Mouse (Mus musculus) macrophage (primary cell): Measurements from ENCODE around the gene Oas3. TPM values are rescaled to one million over a fixed set of nuclear protein-coding genes. Genes with fewer than 3 reads are reported as not detected.

ENCODE experiments used
- H3K27ac ChIP-seq: fragments of 350-480 bp; formaldehyde crosslinking; 2 replicates; pipeline ENCODE4 v1.9.0; 2021
- H3K36me3 ChIP-seq: fragments of 350-480 bp; formaldehyde crosslinking; 2 replicates; pipeline ENCODE4 v1.9.0; 2021; ENCODE audit errors: inconsistent target
- H3K4me3 ChIP-seq: fragments of 350-480 bp; formaldehyde crosslinking; 2 replicates; pipeline ENCODE4 v1.9.0; 2021; ENCODE audit errors: inconsistent target
- H3K79me2 ChIP-seq: fragments of 350-480 bp; formaldehyde crosslinking; 2 replicates; pipeline ENCODE4 v1.9.0; 2021; ENCODE audit errors: inconsistent target
- WGBS: methylation state at CpG from one replicate; pipeline ENCODE4 v1.1.7; 2026; ENCODE audit warnings: inconsistent platforms; ENCODE audit not compliant: missing documents; 5-methylcytosine and 5-hydroxymethylcytosine counted together
- polyA plus RNA-seq: library from polyadenylated mRNA; stranded (reverse); fragments of 250-400 nt; gene quantifications from 3 replicates; pipeline ENCODE4 v1.2.4, GENCODE M21; 2018; ENCODE audit warnings: inconsistent platforms

Oas3 gene
- polyA plus RNA-seq, 1 experiment from 2014 or later = 41.1 TPM

- WGBS = 88% methylated on average over 1 of the region's 1 CpGs
- Histone ChIP-seq H3K36me3 (peaks cover 75% of the 10 kb centered on the region), H3K27ac (no peak overlapping the region), H3K79me2 (no peaks in the 10 kb centered on the region), H3K4me3 (no peak overlapping the region)
Observed at GRCm38 (mm10) chr5:120732740-120733139, 44.7 kb downstream of the Oas3 start.

DNA sequence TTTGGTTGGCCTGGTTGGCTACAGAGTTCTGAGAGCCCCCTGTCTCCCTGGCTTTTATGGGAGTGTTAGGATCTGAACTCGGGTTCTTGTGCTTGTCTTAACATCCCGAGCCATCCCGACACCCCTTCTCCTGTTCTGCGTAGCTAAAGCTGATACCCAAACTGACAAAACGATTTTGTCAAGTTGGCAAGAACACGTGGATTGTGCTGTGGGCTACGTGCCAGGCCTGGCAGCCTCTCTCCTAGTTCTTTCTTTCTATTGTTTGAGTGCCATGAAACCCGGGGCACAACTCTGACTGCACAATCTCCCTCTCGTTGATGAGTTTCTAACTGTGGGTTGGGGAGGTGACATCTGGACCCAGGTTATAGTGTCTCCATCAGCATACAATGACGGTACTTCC, 48.1 kb downstream of the Oas3 start:
- Histone ChIP-seq H3K27ac (no peak overlapping the region), H3K79me2 (no peaks in the 10 kb centered on the region), H3K36me3 (peaks cover 40% of the 10 kb centered on the region), H3K4me3 (no peak overlapping the region)
- 78% methylated on average over 10 of the region's 10 CpGs for WGBS

DNA sequence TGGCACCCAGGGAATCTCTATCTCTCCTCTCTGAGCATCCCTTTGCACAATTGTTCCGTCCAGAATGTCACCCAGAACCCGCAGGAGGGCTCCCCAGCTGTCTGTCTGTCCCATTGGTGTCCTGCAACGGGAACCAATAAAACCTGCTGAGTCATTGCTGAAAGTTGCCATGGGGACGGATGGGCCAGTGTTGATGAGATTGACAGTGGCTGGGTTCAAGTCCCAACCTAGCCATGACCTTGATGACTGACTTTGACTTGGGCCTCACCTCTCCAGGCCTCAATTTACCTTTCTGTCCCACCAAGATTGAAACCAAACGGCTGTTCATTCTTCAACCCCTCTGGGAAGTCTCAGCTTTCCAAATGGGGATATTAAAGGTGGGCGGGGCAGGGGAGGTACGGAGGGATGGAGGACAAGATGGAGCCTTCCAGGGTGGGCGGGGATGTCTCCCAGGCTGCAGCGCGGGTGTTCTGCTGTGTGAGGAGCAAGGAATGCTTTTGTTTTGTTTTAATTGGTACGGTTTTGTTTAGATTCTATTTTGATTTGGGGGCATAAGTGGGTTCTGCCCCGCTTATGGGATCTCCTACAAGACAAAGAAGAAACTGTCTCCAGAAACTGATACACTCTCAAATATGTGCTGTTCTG, 51.5 kb downstream of the Oas3 start:
- no peaks in the 10 kb centered on the region for H3K79me2 ChIP-seq
- no peak overlapping the region for H3K27ac ChIP-seq
- 60% methylated on average over 12 of the region's 12 CpGs for WGBS
- no peak overlapping the region for H3K4me3 ChIP-seq
- H3K36me3 ChIP-seq = peaks cover 7% of the 10 kb centered on the region; the same call in 1 of the 2 replicates

DNA sequence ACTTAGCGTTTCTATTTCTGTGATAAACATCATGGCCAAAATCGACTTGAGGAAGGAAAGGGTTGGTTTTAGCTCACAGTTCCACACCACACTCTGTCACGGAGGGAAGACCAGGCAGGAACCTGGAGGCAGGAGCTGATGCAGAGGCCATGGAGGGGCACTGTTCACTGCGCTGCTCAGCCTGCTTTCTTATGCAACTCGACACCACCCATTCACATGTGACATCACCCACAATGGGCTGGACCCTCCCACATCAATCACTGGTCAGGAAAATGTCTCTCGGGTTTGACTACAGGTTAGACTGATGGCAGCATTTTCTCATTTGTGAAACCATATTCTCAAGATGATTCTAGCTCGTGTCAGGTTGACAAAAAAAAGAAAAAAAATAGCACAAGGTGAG, 56.5 kb downstream of the Oas3 start:
- Histone ChIP-seq H3K36me3 (no peaks in the 10 kb centered on the region), H3K4me3 (no peak overlapping the region), H3K79me2 (no peaks in the 10 kb centered on the region), H3K27ac (no peak overlapping the region)
- 47% methylated on average over 7 of the region's 7 CpGs for WGBS

GRCm38 (mm10) chr5:120718600-120719378, 58.7 kb downstream of the Oas3 start:
- H3K4me3 ChIP-seq = no peak overlapping the region
- WGBS = 70% methylated on average over 13 of the region's 15 CpGs
- H3K36me3 ChIP-seq = no peaks in the 10 kb centered on the region
- H3K79me2 ChIP-seq = no peaks in the 10 kb centered on the region
- no peak overlapping the region for H3K27ac ChIP-seq

DNA sequence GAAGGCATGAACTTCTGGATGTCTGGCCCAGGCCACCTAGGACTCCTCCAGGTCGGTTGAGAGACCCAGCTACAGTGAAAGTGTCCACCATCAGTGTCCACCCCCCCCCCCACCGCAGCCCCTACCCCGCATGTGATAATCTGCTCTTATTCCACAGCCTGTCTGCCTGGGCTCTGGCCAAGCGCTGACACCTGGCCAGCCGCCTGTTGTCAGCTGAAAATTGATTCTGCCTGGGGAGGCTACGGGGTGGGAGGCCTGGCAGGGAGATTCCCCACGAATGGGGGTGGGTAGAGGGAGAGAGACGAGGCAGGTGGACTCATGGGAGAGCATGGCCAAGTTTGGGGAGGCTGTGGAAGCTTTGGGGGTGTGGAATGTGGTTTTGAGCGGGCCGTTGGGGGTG, 60.3 kb downstream of the Oas3 start:
- H3K4me3 ChIP-seq = no peak overlapping the region
- H3K27ac ChIP-seq = no peak overlapping the region
- 75% methylated on average over 10 of the region's 10 CpGs for WGBS
- no peaks in the 10 kb centered on the region for H3K36me3 ChIP-seq
- no peaks in the 10 kb centered on the region for H3K79me2 ChIP-seq

GRCm38 (mm10) chr5:120714314-120714713, 63.1 kb downstream of the Oas3 start:
- Histone ChIP-seq H3K4me3 (no peak overlapping the region), H3K79me2 (no peaks in the 10 kb centered on the region), H3K27ac (no peak overlapping the region), H3K36me3 (no peaks in the 10 kb centered on the region)
- 5% methylated on average over 16 of the region's 16 CpGs for WGBS

DNA sequence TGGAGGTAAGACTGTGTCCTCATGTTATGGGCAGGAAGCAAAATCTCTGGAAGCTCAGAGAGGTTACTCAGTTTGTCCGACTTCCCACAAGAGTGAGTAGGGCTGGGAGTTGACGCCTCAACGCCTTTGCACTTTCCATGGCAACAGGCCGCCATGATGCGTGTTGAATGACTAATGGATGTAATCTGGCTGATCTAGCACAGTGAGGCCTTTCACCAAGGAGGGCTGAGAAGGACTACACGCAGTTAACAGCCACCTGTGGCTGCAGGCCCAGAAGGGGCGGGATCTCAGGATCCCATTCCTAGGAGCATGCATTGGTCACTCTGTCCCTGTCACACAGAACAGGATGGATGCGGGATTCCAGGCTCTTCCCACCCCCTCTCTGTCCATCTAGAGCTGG, 64.7 kb downstream of the Oas3 start:
- no peak overlapping the region for H3K27ac ChIP-seq
- H3K79me2 ChIP-seq = no peaks in the 10 kb centered on the region
- WGBS = 91% methylated on average over 8 of the region's 8 CpGs
- H3K36me3 ChIP-seq = no peaks in the 10 kb centered on the region
- no peak overlapping the region for H3K4me3 ChIP-seq

DNA sequence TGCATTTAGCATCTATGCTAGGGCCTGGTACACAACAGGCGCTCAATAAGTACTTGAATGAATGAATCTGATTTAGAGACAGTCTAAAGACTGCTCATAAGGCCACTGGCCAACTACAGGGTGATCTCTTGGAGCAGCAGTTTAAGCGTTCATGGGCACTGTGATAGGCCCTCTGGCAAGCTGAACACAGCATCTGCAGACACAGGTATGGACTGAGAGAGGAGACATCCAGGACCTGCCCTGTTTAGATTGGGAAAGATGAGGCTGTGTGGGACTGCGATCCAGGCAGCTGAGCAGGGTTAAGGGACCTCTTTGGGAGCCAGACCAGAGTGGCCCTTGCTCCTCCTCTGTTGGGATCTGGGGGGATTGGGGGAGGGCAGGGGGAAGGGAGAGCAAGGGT, 65.6 kb downstream of the Oas3 start, which contains the start of gene Dtx1:
Gene Dtx1, minus strand, starts transcription at position 101 of the 400 bp plus-strand sequence.
- H3K4me3 ChIP-seq = no peak within 1 kb of the TSS
- H3K36me3 ChIP-seq = no peaks in the 10 kb centered on the region
- H3K79me2 ChIP-seq = no peaks in the 10 kb centered on the region
- no peak within 1 kb of the TSS for H3K27ac ChIP-seq
- 48% methylated on average over 3 of the region's 3 CpGs for WGBS

DNA sequence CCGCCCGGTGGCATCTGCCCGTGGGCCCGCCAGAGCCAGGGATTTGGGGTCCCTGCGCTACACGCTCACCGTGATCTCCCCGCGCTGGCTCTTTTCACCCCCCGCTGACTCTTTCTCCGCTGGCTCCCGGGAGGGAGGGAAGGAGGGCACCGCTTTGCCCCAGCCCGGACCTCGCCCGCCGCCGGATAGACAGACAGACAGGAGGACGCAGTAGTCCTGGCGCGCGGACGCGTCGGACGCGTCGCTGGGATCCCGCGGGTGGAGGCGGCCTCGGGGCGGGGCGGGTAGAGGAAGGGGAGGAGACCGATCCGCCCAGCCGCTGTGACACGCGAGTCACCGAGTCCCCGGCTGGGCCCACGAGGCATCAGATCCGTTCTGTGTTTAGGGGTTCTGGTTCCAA, 66.0 kb downstream of the Oas3 start:
- H3K4me3 ChIP-seq = no peak overlapping the region
- no peaks in the 10 kb centered on the region for H3K79me2 ChIP-seq
- under 1% methylated on average over 43 of the region's 43 CpGs for WGBS
- no peak overlapping the region for H3K27ac ChIP-seq
- H3K36me3 ChIP-seq = no peaks in the 10 kb centered on the region

DNA sequence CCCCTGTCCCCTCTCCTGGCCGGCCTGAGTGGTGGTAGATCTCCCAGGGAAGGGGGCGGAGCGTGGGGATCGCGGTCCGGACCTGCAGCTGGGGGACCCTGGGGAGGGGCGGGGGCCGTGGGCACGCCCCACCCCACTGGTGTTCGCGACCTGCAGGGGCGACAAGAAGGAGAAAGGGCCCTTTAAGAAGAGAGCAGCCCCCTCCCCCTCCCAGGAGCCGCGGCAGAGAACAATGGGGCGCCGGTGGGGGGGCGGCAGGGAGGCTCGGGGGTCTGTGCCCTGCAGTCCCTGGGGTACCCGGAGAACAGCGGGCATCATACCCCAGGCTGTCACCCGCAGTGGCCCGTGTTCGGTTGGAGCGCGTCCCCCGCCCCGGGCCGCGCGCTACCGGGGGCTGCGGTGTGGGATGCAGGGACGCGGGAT, 66.6 kb downstream of the Oas3 start:
- Histone ChIP-seq H3K79me2 (no peaks in the 10 kb centered on the region), H3K36me3 (no peaks in the 10 kb centered on the region), H3K27ac (no peak overlapping the region), H3K4me3 (no peak overlapping the region)
- WGBS = 4% methylated on average over 28 of the region's 34 CpGs

DNA sequence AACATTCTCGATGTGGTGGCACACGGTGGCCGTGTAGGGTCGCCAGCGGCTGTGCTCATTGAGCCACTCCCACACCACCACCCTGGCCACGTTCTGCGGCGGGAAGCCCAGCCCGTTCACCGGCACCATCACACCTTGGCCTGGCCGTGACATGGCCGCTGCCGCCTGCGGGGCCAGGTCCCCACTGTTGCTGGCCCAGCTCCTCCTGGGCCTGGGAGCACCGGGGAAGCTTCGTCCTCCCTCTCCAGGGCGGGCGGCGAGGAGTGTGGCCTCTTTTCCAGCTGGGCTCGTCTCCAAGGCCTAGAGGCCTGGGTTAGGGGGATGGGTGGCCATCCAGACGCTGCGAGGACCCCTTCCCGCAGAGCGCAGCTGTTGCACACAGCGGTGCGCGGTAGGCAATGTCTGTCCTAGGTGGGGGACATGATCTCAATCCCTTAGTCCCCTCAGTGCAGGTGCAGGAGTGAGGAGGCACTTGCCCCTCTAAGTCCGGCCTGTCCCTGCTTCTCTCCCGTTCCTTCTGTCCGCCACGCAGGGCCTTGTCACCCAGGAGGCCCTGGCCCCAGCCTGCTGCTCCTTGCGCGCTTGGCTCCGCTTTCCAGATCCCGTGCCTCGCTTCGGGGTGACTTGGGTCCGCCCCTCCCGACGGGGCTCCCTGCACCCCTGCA, 67.2 kb downstream of the Oas3 start:
- H3K4me3 ChIP-seq = no peak overlapping the region
- 13% methylated on average over 40 of the region's 40 CpGs for WGBS
- no peaks in the 10 kb centered on the region for H3K36me3 ChIP-seq
- no peaks in the 10 kb centered on the region for H3K79me2 ChIP-seq
- H3K27ac ChIP-seq = no peak overlapping the region

- Histone ChIP-seq H3K4me3 (no peak overlapping the region), H3K36me3 (no peaks in the 10 kb centered on the region), H3K79me2 (no peaks in the 10 kb centered on the region), H3K27ac (no peak overlapping the region)
- WGBS = 65% methylated on average over 13 of the region's 13 CpGs
Observed at GRCm38 (mm10) chr5:120706976-120707375, 70.5 kb downstream of the Oas3 start.

DNA sequence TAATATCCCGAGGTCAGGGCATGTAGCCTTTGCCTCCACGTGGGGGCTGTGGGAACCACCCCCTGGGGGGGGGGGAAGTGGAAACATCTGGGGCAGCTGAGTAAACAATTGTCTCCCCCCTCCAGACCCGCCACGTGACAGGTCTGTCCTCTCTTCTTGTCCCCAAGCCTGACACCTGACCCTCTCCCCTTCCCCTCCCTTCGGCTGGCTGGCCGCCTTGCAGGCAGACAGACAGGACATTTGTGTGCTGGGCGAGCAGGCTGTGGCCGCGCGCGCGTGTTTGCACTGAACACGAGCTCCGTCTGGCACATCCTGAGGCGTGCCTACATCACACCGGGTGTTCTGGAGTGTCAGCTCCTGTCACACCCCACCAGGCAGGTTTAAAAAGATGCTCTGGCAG, 70.9 kb downstream of the Oas3 start:
- Histone ChIP-seq H3K36me3 (no peaks in the 10 kb centered on the region), H3K79me2 (no peaks in the 10 kb centered on the region), H3K4me3 (no peak overlapping the region), H3K27ac (no peak overlapping the region)
- WGBS = 7% methylated on average over 14 of the region's 16 CpGs

DNA sequence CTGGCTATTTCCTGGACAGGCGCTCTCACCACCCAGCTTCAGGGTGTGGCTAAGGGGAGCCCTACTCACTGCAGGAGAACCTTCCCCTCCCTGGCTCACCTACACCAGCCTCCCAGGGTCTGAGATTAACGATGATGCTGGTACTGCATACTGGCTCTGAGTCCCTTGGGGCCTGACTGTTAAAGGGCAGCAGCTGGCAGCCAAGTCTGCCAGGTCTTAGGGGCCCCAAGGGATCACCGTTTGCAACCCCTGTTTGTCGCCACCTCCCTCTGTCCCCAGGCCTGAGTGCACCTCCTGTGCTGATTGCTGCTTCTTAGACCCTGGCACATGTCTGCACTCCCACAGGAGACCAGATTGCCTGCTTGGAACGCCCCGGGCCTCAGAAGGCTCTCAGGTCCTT, 73.0 kb downstream of the Oas3 start:
- H3K27ac ChIP-seq = no peak overlapping the region
- no peak overlapping the region for H3K4me3 ChIP-seq
- WGBS = 55% methylated on average over 6 of the region's 6 CpGs
- H3K36me3 ChIP-seq = no peaks in the 10 kb centered on the region
- no peaks in the 10 kb centered on the region for H3K79me2 ChIP-seq
